Mouse (Mus musculus) heart, postnatal 0 days (tissue): ENCODE data around the gene Flnb.

Source experiments
- CTCF ChIP-seq: IDR thresholded peaks from 2 replicates; pipeline ENCODE4 v1.5.1; 2016; ENCODE audit warnings: antibody characterized with exemption, control low read depth, low read depth
- EP300 ChIP-seq: IDR thresholded peaks from 2 replicates; pipeline ENCODE4 v1.6.1; 2016; ENCODE audit warnings: antibody characterized with exemption, low read depth

- TF ChIP-seq CTCF (no peak), EP300 (no peak)
Measured at GRCm38 (mm10) chr14:7826151-7826937, 8.6 kb downstream of the Flnb start.
